Mouse (Mus musculus) left cerebral cortex, adult 9 months (tissue): ENCODE measurements around the gene Aldh3a2.
"Not testable (repeated sequence)": the region's sequence is repeated elsewhere in the genome, so short reads cannot be mapped to it uniquely, and the experiment has no call there.

ENCODE experiments used
- DNase-seq, 2 experiments: peaks; one replicate each; pipeline ENCODE4 v3.0.0; 2022; ENCODE audit warnings: low spot score in 2 of 2

Gene Aldh3a2

DNA sequence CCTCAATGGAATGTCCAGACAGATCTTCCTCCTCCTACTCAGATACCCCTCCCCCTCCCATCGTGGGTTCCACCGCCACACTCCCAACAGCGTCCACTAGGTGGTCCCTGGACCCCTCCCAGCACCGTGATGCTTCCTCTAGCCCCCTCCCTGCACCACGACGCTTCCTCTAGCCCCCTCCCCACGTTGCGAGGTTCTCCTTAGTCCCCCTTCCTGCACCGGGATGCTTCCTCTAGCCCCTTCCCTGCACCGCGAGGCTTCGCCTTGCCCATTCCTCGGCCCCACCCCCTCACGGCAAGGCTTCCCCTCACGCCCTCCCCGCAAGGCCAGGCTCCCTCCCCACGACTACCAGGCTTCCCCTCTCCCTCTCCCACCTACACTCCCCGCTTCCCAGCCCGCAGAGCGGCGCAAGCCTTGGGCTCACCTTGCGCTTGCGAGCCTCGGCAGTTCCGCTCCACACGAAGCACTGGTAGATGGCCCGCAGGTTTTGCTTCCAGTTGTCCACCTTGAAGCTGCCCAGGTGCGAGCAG lies 92.9 kb downstream of the Aldh3a2 start:
- DNase-seq, result no peak

GRCm38 (mm10) chr11:61173477-61173876 lies 93.8 kb downstream of the Aldh3a2 start:
- DNase-seq, result not testable (repeated sequence)
